Mouse (Mus musculus) thymus, postnatal 10 days (tissue): Measurements from ENCODE around the gene Ly6g6c.
A peak's percentile ranks its signal among the peaks of the same experiment; 100 is the strongest.

Experiments
- DNase-seq, 2 experiments: peaks; one replicate each; pipeline ENCODE4 v3.0.0; 2021; ENCODE audit warnings: low spot score in 2 of 2

Gene Ly6g6c

DNA sequence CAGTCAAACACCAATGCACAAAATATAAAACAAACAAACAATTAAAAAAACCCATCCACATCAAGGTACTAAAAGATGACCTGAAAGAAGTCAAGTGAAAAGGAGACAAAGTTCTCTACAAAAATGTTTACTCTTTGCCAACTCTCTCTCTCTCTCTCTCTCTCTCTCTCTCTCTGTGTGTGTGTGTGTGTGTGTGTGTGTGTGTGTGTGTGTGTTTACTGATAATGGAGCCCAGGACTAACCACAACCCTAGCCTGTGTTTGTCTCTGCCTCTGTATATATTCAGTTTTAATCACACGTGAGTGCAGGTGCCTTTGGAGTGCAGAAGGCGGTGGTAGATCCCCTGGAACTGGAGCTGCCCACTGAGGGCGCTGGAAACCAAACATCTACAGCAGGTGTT, 8.1 kb upstream of the Ly6g6c start:
- no peak for DNase-seq

DNA sequence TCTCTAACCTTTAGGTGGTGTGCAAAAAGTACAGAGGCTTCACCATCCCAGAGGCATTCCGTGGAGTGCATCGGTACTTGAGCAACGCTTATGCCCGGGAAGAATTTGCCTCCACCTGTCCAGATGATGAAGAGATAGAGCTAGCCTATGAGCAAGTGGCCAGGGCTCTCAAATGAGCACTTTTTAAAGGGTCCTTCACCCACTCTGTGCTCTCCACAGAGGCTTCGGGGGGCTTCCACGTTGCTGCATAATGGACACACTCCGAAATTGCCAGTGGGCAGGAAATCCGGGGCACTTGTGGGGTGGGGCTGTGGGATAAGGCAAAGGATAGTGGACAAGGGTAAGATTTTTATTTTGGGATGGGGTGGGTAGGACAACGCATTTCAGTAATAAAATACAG, 6.9 kb upstream of the Ly6g6c start:
- no peak for DNase-seq

GRCm38 (mm10) chr17:35058911-35059892, 6.0 kb upstream of the Ly6g6c start, which contains the start of gene Ddah2:
Ddah2 (plus strand) TSS chr17:35059035.
- DNase-seq: peak; percentile 84 to 94

DNA sequence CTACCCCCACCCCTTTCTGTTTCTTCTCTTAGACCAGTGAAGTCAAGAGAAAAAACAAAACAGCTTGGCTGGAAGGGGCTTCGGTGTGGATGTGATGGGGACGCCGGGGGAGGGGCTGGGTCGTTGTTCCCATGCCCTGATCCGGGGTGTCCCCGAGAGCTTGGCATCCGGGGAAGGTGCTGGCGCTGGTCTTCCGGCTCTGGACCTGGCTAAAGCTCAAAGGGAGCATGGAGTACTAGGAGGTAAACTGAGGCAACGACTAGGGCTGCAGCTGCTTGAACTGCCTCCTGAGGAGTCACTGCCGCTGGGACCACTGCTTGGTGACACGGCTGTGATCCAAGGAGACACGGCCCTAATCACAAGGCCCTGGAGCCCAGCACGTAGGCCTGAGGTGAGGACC, 5.1 kb upstream of the Ly6g6c start:
- DNase-seq: no peak

- no peak for DNase-seq
Measured at GRCm38 (mm10) chr17:35060737-35061297, 4.4 kb upstream of the Ly6g6c start.

- DNase-seq: no peak
Measured at GRCm38 (mm10) chr17:35061299-35061698, 3.9 kb upstream of the Ly6g6c start.

- DNase-seq: no peak
Measured at GRCm38 (mm10) chr17:35063466-35063865, 1.7 kb upstream of the Ly6g6c start.

GRCm38 (mm10) chr17:35064378-35064877, 760 bp upstream of the Ly6g6c start:
- no peak for DNase-seq

DNA sequence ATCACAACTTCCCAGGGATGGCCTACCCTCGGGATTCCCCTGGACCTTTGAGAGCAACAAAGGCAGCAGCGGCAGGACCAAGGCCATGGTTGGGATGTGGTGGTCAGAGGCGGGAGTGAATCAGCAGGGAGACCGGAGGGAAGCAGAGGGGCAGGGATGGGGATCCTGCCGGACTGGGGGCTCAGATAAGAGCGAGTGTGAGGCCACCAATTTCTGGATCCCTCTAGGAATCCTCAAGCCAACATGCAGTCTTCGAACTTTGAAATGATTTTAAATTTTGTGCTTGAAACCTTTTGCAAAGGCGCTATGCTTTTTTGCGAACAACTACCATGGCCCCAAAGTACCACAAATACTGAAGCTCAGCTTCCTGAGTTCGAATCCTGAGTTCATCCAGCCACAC, 896 bp downstream of the Ly6g6c start, which contains the start of gene Mpig6b:
TSS of gene Mpig6b (minus strand) at position 101 of the 400 bp plus-strand sequence.
- DNase-seq: no peak

GRCm38 (mm10) chr17:35068213-35068914, 3.2 kb downstream of the Ly6g6c start:
- no peak for DNase-seq

- peak; percentile 68 to 78 for DNase-seq
Measured at GRCm38 (mm10) chr17:35070556-35071229, 5.5 kb downstream of the Ly6g6c start.

DNA sequence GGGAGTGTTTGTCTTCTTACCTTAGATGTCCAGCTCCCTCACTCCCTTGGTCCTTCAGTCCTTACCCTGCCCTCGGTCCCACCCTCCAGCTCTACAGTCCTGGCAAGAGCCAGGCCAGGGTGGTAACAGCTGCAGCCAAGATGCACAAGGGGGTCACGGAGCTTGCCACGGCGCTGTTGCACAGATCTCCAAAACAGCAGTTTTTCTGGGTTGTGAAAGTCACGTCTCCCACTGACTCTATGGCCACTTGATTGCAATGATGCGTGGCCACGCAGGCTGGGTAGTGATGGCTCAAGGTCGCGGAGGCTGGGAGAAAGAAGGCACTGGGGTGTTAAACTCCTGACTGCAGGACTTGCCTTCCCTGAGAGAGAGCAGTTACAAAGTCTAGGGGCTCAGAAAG, 6.3 kb downstream of the Ly6g6c start:
- no peak for DNase-seq

DNA sequence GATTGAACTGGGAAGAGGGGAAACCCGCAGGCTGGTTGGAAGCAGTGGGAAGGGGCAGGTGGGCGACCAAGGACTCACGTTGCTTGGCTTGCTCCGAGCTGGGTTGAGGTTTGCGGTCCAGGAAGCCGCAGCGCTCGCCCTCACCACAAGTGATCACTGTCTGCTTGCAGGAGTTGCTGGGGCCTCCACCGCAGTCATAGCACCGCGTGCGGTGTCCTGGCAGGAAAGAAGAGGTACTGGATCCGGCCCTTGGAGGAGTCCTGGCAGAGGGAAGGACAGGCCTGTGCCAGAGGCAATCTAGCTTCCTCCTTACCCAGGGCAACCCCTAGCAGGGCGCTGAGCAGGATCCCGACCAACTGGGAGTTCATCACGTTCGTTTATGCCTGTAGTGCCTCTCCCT, 8.9 kb downstream of the Ly6g6c start:
- DNase-seq: peak; percentile 24 to 37

DNA sequence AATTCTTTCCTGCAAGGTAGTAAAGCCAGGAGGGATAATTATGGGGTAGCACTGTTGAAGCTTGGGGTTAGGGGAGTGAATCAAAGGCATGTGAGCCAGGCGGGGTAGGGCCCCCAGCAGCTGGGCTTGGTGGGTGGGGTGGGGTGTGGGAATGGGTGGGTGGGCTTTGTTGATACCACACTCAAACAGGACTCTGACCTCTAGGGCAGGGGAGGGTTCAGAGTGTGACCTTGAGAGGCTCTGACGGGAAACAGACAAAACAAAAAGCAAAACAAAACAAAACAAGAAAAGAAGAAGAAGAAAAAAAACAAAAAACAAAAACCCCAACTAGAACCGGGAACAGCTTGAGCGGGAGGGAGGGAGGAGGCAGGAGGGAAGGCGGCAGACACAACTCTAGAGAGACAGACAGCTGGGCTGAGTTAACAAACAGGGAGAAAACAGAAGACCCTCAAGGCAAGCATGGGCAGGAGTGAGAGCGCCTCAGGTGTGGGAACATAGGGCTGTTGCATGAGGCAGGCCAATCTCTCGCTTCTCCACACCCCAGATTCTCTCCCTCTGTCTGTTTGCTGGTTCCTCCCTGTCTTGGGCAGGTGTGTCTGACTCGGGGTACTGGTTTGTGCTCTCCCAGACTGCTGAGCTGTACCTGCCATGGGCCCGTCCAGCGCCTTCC, 11.5 kb downstream of the Ly6g6c start, which contains the start of gene Ly6g6e:
TSS of gene Ly6g6e (plus strand) at position 396 of the 670 bp plus-strand sequence.
- no peak for DNase-seq

DNA sequence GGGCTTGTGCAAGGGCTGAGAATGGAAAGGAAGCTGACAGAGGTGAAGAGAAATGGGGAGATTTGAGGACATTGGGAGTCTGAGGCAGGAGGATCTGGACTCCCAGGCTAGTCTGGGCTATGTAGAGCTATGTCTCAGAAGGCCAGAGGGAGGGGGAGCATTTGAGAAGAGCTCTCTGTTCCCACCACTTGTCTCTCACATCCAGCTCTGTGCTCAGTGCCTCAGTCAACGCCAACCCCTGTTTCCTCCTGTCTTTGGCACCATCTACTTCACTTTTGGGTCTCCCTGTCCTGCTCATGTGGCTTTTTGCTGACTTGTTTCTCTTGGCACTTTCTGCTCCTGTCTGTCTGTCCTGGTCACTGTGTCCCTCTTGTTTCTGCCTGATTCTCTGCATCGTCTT, 12.1 kb downstream of the Ly6g6c start:
- no peak for DNase-seq

GRCm38 (mm10) chr17:35077786-35078233, 12.6 kb downstream of the Ly6g6c start, which contains the start of gene Ly6g6d:
Ly6g6d (minus strand) TSS chr17:35078065.
- no peak for DNase-seq

GRCm38 (mm10) chr17:35079778-35080177, 14.6 kb downstream of the Ly6g6c start:
- no peak for DNase-seq

GRCm38 (mm10) chr17:35080248-35080647, 15.1 kb downstream of the Ly6g6c start:
- DNase-seq: no peak

- DNase-seq: no peak
Measured at GRCm38 (mm10) chr17:35080710-35081109, 15.5 kb downstream of the Ly6g6c start.

GRCm38 (mm10) chr17:35082841-35083576, 17.8 kb downstream of the Ly6g6c start:
- DNase-seq: no peak
